Mouse (Mus musculus) CH12.LX (cell line): ENCODE results near the gene Slit2. TPM values are rescaled to one million over a fixed set of nuclear protein-coding genes. Genes with fewer than 3 reads are reported as not detected.

ENCODE experiments used
- DNase-seq: peaks from one replicate; pipeline ENCODE4 v3.0.0-alpha.2; 2013; ENCODE audit errors: extremely low read depth
- H3K27ac ChIP-seq: 2 replicates; pipeline ENCODE4 v1.5.1; 2012; ENCODE audit warnings: low read depth, mild to moderate bottlenecking, control low read depth, moderate library complexity; ENCODE audit not compliant: insufficient read depth
- H3K27me3 ChIP-seq: replicated peaks from 2 replicates; pipeline ENCODE3; 2012; ENCODE audit warnings: inconsistent platforms
- H3K36me3 ChIP-seq, 2 experiments: replicated peaks in 1 of 2; 2 replicates each; pipeline versions ENCODE3 to v1.6.1; 2012; ENCODE audit warnings: inconsistent platforms in 1 of 2, low read length in 1 of 2, mild to moderate bottlenecking in 1 of 2, mixed read lengths in 1 of 2, moderate library complexity in 1 of 2; ENCODE audit not compliant: control insufficient read depth in 1 of 2, insufficient read depth in 1 of 2
- H3K4me1 ChIP-seq, 2 experiments: 2 replicates each; pipeline ENCODE4 v1.6.1; 2012; ENCODE audit warnings: inconsistent platforms in 1 of 2, moderate library complexity in 1 of 2; ENCODE audit not compliant: insufficient read depth in 2 of 2, control insufficient read depth in 1 of 2
- H3K4me2 ChIP-seq: 2 replicates; pipeline ENCODE4 v1.6.1; 2012; ENCODE audit warnings: low read depth, mild to moderate bottlenecking, control low read depth; ENCODE audit not compliant: poor library complexity, insufficient read depth, severe bottlenecking
- H3K4me3 ChIP-seq, 3 experiments: fragments of 150-350 bp in 1 of 3; sonication (generic) in 1 of 3; replicated peaks in 1 of 3; 2 replicates each; pipeline versions ENCODE3 to v1.5.1; 2011 to 2012; ENCODE audit warnings: low read depth in 2 of 3, low read length in 2 of 3, mild to moderate bottlenecking in 2 of 3, moderate library complexity in 2 of 3, control low read depth in 1 of 3, improper control_type of control experiment in 1 of 3, inconsistent platforms in 1 of 3, mixed read lengths in 1 of 3; ENCODE audit not compliant: poor library complexity in 1 of 3
- H3K79me2 ChIP-seq: replicated peaks from 2 replicates; pipeline ENCODE4 v1.6.1; 2012; ENCODE audit warnings: mild to moderate bottlenecking, moderate library complexity; ENCODE audit not compliant: control insufficient read depth, poor library complexity, insufficient read depth, severe bottlenecking; ENCODE audit errors: extremely low read depth
- H3K9ac ChIP-seq: 2 replicates; pipeline ENCODE4 v1.6.1; 2012; ENCODE audit warnings: low read depth, mild to moderate bottlenecking, control low read depth, moderate library complexity; ENCODE audit not compliant: insufficient read depth
- H3K9me3 ChIP-seq: replicated peaks from 2 replicates; pipeline ENCODE3; 2012; ENCODE audit warnings: low read length, inconsistent platforms, mixed read lengths
- BHLHE40 ChIP-seq: IDR thresholded peaks from 2 replicates; pipeline ENCODE4 v1.6.1; 2011; ENCODE audit warnings: mild to moderate bottlenecking, low read depth, low read length, improper control_type of control experiment
- CHD1 ChIP-seq: IDR thresholded peaks from 2 replicates; pipeline ENCODE4 v1.6.1; 2012; ENCODE audit warnings: low read depth, low read length, improper control_type of control experiment, inconsistent platforms
- CHD2 ChIP-seq: IDR thresholded peaks from 2 replicates; pipeline ENCODE4 v1.6.1; 2011; ENCODE audit warnings: low read length, improper control_type of control experiment
- CTCF ChIP-seq, 2 experiments: IDR thresholded peaks in 1 of 2; conservative IDR thresholded peaks in 1 of 2; 2 replicates each; pipeline ENCODE4 v1.5.1; 2011 to 2012; ENCODE audit warnings: low read depth in 2 of 2, low read length in 2 of 2, improper control_type of control experiment in 1 of 2, inconsistent platforms in 1 of 2, mild to moderate bottlenecking in 1 of 2, moderate library complexity in 1 of 2
- ELF1 ChIP-seq: IDR thresholded peaks from 2 replicates; pipeline ENCODE4 v1.6.1; 2014; ENCODE audit warnings: low read depth, mild to moderate bottlenecking, inconsistent platforms, low read length, improper control_type of control experiment
- HCFC1 ChIP-seq: IDR thresholded peaks from 2 replicates; pipeline ENCODE4 v1.6.1; 2012; ENCODE audit warnings: low read depth, mild to moderate bottlenecking, inconsistent platforms, low read length, improper control_type of control experiment
- JUN ChIP-seq: IDR thresholded peaks from 2 replicates; pipeline ENCODE4 v1.6.1; 2011; ENCODE audit warnings: low read depth, mild to moderate bottlenecking, low read length, improper control_type of control experiment, moderate library complexity; ENCODE audit not compliant: insufficient read depth
- JUND ChIP-seq: conservative IDR thresholded peaks from 2 replicates; pipeline ENCODE4 v1.6.1; 2011; ENCODE audit warnings: low read depth, low read length, improper control_type of control experiment
- KAT2A ChIP-seq: IDR thresholded peaks from 2 replicates; pipeline ENCODE4 v1.6.1; 2012; ENCODE audit warnings: low read length, improper control_type of control experiment, inconsistent platforms; ENCODE audit not compliant: insufficient replicate concordance
- MAX ChIP-seq: IDR thresholded peaks from 2 replicates; pipeline ENCODE4 v1.6.1; 2011; ENCODE audit warnings: low read length, improper control_type of control experiment
- MXI1 ChIP-seq: IDR thresholded peaks from 2 replicates; pipeline ENCODE4 v1.6.1; 2011; ENCODE audit warnings: mild to moderate bottlenecking, low read depth, low read length, improper control_type of control experiment
- MYC ChIP-seq: IDR thresholded peaks from 2 replicates; pipeline ENCODE4 v1.6.1; 2011; ENCODE audit warnings: low read depth, mild to moderate bottlenecking, improper control_type of control experiment, low read length
- POLR2A ChIP-seq: IDR thresholded peaks from 2 replicates; pipeline ENCODE4 v1.6.1; 2011; ENCODE audit warnings: low read depth, mild to moderate bottlenecking, improper control_type of control experiment, low read length
- POLR2AphosphoS2 ChIP-seq: IDR thresholded peaks from 2 replicates; pipeline ENCODE4 v1.6.1; 2011; ENCODE audit warnings: low read depth, low read length, improper control_type of control experiment
- RAD21 ChIP-seq: IDR thresholded peaks from 2 replicates; pipeline ENCODE4 v1.6.1; 2011; ENCODE audit warnings: low read depth, mild to moderate bottlenecking, low read length, improper control_type of control experiment, moderate library complexity
- SIN3A ChIP-seq: IDR thresholded peaks from 2 replicates; pipeline ENCODE4 v1.6.1; 2012; ENCODE audit warnings: low read length, improper control_type of control experiment, inconsistent platforms
- SMC3 ChIP-seq: IDR thresholded peaks from 2 replicates; pipeline ENCODE4 v1.6.1; 2011; ENCODE audit warnings: low read depth, low read length, improper control_type of control experiment
- UBTF ChIP-seq: IDR thresholded peaks from 2 replicates; pipeline ENCODE4 v1.6.1; 2012; ENCODE audit warnings: low read depth, mild to moderate bottlenecking, inconsistent platforms, low read length, improper control_type of control experiment, moderate library complexity
- USF1 ChIP-seq: IDR thresholded peaks from 2 replicates; pipeline ENCODE4 v1.6.1; 2014; ENCODE audit warnings: low read depth, mild to moderate bottlenecking, inconsistent platforms, low read length, improper control_type of control experiment
- ZKSCAN1 ChIP-seq: IDR thresholded peaks from 2 replicates; pipeline ENCODE4 v1.6.1; 2012; ENCODE audit warnings: low read depth, inconsistent platforms, low read length, improper control_type of control experiment, borderline replicate concordance
- ZMIZ1 ChIP-seq: IDR thresholded peaks from 2 replicates; pipeline ENCODE4 v1.6.1; 2012; ENCODE audit warnings: low read depth, mild to moderate bottlenecking, inconsistent platforms, low read length, improper control_type of control experiment
- dilution Hi-C: fragments of 300-500 bp; cut with MboI; formaldehyde crosslinking; loops from 2 replicates; pipeline ENCODE4 v1.14.3; 2020; ENCODE audit warnings: low sequenced_read_pairs; ENCODE audit not compliant: extremely low pct_unique_long_range_greater_than_20kb, extremely low pct_ligation_motif_present
- in situ Hi-C: fragments of 300-500 bp; cut with MboI; formaldehyde crosslinking; loops from 3 replicates; pipeline ENCODE4 v1.14.3; 2019; ENCODE audit warnings: low sequenced_read_pairs, low pct_ligation_motif_present, low pct_unique_long_range_greater_than_20kb, mixed read lengths
- polyA plus RNA-seq: library from polyadenylated mRNA; unstranded; fragments of >175 nt; gene quantifications from 2 replicates; pipeline ENCODE4 v1.2.1, GENCODE M21; 2012; ENCODE audit warnings: low read depth; ENCODE audit not compliant: insufficient read length
- total RNA-seq, 2 experiments: library from RNA; depleted of rRNA; stranded (reverse); fragments of 300-350 nt in 1 of 2; fragments of >200 nt in 1 of 2; gene quantifications; 2 replicates each; pipeline ENCODE4 v1.2.3; 2012 to 2014

Slit2 gene
- total and polyA plus RNA-seq, 3 experiments = 0.04 to 0.20 (median 0.17) TPM

- peak; percentile 49 for DNase-seq
- in situ Hi-C loops = no loop called here
Observed at GRCm38 (mm10) chr5:48125770-48126423, 143.0 kb downstream of the Slit2 start.

GRCm38 (mm10) chr5:48129981-48130380, 147.0 kb downstream of the Slit2 start:
- H3K27me3 ChIP-seq = no peaks in the 10 kb centered on the region
- no peaks in the 10 kb centered on the region for H3K36me3 ChIP-seq
- no peak for DNase-seq
- dilution Hi-C loops = no loop called here
- no peak overlapping the region for H3K9ac ChIP-seq
- H3K27ac ChIP-seq = no peak overlapping the region
- H3K9me3 ChIP-seq = no peaks in the 10 kb centered on the region
- H3K4me1 ChIP-seq = no peaks in the 10 kb centered on the region
- H3K4me3 ChIP-seq = no peak overlapping the region
- TF ChIP-seq MYC = no peak
- no peak for TF ChIP-seq UBTF
- TF ChIP-seq MXI1 = no peak
- TF ChIP-seq BHLHE40 = no peak
- no peak for TF ChIP-seq ZKSCAN1
- TF ChIP-seq POLR2A = no peak
- no peak for TF ChIP-seq JUN
- TF ChIP-seq HCFC1 = no peak
- no peak for TF ChIP-seq ELF1
- no peak for TF ChIP-seq CHD1
- TF ChIP-seq MAX = no peak
- no peak for TF ChIP-seq POLR2AphosphoS2
- no peak for TF ChIP-seq JUND
- TF ChIP-seq SMC3 = no peak
- no peak for TF ChIP-seq CHD2
- TF ChIP-seq SIN3A = no peak
- no peak for TF ChIP-seq USF1
- TF ChIP-seq, all 38 proteins: peak for 0
- Histone ChIP-seq H3K4me2 (no peak overlapping the region), H3K79me2 (no peaks in the 10 kb centered on the region)
- in situ Hi-C loops = no loop called here

More at GRCm38 (mm10) chr5:48125770-48126423, 143.0 kb downstream of the Slit2 start:
- Histone ChIP-seq H3K4me3 (no peak overlapping the region), H3K27ac (no peak overlapping the region), H3K4me2 (no peak overlapping the region), H3K9me3 (no peaks in the 10 kb centered on the region), H3K9ac (no peak overlapping the region), H3K79me2 (no peaks in the 10 kb centered on the region), H3K4me1 (no peaks in the 10 kb centered on the region), H3K27me3 (no peaks in the 10 kb centered on the region), H3K36me3 (no peaks in the 10 kb centered on the region)
- dilution Hi-C loops = no loop called here
- TF ChIP-seq RAD21 = peak; percentile 30
- peak; percentile 46 to 61 for TF ChIP-seq CTCF (conservative IDR thresholded peaks at IDR 0.05 in 1 of 2, IDR thresholded peaks at IDR 0.05 in 1 of 2; ENCODE audit: low read depth in 2 of 2, low read length in 2 of 2)
- TF ChIP-seq ZMIZ1 = no peak
- TF ChIP-seq KAT2A = no peak
- TF ChIP-seq SMC3 = peak; percentile 48
- TF ChIP-seq, all 38 proteins: peak for 3
